Mouse (Mus musculus) hindbrain, embryonic 15.5 days (tissue): ENCODE data around the gene Cyfip2. TPM values are rescaled to one million over a fixed set of nuclear protein-coding genes. Genes with fewer than 3 reads are reported as not detected.

ENCODE experiments used
- ATAC-seq: fragments of 200-750 bp; cut with Nextera tagmentation; 2 replicates; pipeline ENCODE4 v1.8.0; 2017; ENCODE audit warnings: low read depth, moderate number of reproducible peaks, moderate TSS enrichment; ENCODE audit not compliant: low FRiP score
- H3K27ac ChIP-seq: fragments of 300-500 bp; sonication (generic); replicated peaks from 2 replicates; pipeline ENCODE4 v1.5.1; 2015; ENCODE audit warnings: mild to moderate bottlenecking, inconsistent platforms
- H3K27me3 ChIP-seq: fragments of 300-500 bp; sonication (generic); 2 replicates; pipeline ENCODE4 v1.6.1; 2015; ENCODE audit warnings: control low read depth, inconsistent platforms
- H3K36me3 ChIP-seq: fragments of 300-500 bp; sonication (generic); 2 replicates; pipeline ENCODE4 v1.6.1; 2015; ENCODE audit warnings: control low read depth, inconsistent platforms
- H3K4me1 ChIP-seq: fragments of 300-500 bp; sonication (generic); replicated peaks from 2 replicates; pipeline ENCODE4 v1.6.1; 2015; ENCODE audit warnings: control low read depth, inconsistent platforms
- H3K4me2 ChIP-seq: fragments of 300-500 bp; sonication (generic); 2 replicates; pipeline ENCODE4 v1.6.1; 2015; ENCODE audit warnings: moderate library complexity, mild to moderate bottlenecking, inconsistent platforms
- H3K4me3 ChIP-seq: fragments of 300-500 bp; sonication (generic); 2 replicates; pipeline ENCODE4 v1.5.1; 2015; ENCODE audit warnings: mild to moderate bottlenecking, inconsistent platforms
- H3K9ac ChIP-seq: fragments of 300-500 bp; sonication (generic); 2 replicates; pipeline ENCODE4 v1.6.1; 2015; ENCODE audit warnings: inconsistent platforms
- H3K9me3 ChIP-seq: fragments of 300-500 bp; sonication (generic); 2 replicates; pipeline ENCODE4 v1.6.1; 2016; ENCODE audit warnings: control low read depth, inconsistent platforms
- WGBS: fragments of 180-500 bp; shearing (Covaris S2); methylation state at CpG from one replicate; pipeline ENCODE4 v1.1.7; 2015; 5-methylcytosine and 5-hydroxymethylcytosine counted together
- polyA plus RNA-seq: library from polyadenylated mRNA; unstranded; fragments of >200 nt; fragmentation: Nextera tagmentation; extraction: Ambion mirVana; gene quantifications from 2 replicates; pipeline ENCODE4 v1.2.1, GENCODE M21; 2015

Cyfip2 gene
- polyA plus RNA-seq, 1 experiment from 2014 or later, result 95.4 TPM

- H3K36me3 ChIP-seq, result peaks cover 26% of the 10 kb centered on the region
- H3K27me3 ChIP-seq, result no peaks in the 10 kb centered on the region
- no peak overlapping the region for H3K4me3 ChIP-seq
- peak overlapping the region; percentile 82 for H3K27ac ChIP-seq
- WGBS, result 10% methylated on average over 5 of the region's 5 CpGs
- H3K9me3 ChIP-seq, result no peaks in the 10 kb centered on the region
- peak; percentile 63 for ATAC-seq
- peaks cover 44% of the 10 kb centered on the region for H3K4me1 ChIP-seq
- H3K4me2 ChIP-seq, result peak overlapping the region; percentile 20; the same call in 1 of the 2 replicates
- H3K9ac ChIP-seq, result peak overlapping the region; percentile 9; the same call in 1 of the 2 replicates
Measured at GRCm38 (mm10) chr11:46218584-46218983, 94.1 kb downstream of the Cyfip2 start.

DNA sequence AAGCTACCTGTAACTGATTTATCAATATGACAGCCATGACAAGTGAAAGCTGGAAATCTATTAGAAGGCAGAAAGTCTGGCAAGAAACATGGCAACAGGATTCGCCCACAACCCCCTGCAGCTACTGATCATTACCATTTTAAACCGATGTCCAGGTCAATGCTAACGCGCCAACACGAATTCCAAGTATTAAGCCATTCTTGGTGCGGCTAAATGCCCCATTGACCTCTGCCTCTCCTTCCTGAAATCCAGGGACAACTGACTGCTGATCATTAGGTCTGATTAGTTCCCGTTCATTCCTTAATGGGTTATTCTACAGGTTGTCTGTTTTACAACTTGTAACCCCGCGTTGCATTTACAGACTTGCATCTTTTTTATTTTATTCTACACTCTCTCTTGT, 95.0 kb downstream of the Cyfip2 start:
- H3K4me2 ChIP-seq, result no peak overlapping the region
- no peak overlapping the region for H3K9ac ChIP-seq
- 76% methylated on average over 9 of the region's 9 CpGs for WGBS
- no peak overlapping the region for H3K4me3 ChIP-seq
- peak overlapping the region; percentile 82 for H3K27ac ChIP-seq
- H3K27me3 ChIP-seq, result no peaks in the 10 kb centered on the region
- peaks cover 44% of the 10 kb centered on the region for H3K4me1 ChIP-seq
- peaks cover 19% of the 10 kb centered on the region for H3K36me3 ChIP-seq
- H3K9me3 ChIP-seq, result no peaks in the 10 kb centered on the region
- no peak for ATAC-seq

GRCm38 (mm10) chr11:46216669-46217068, 96.0 kb downstream of the Cyfip2 start:
- Histone ChIP-seq H3K4me3 (no peak overlapping the region), H3K9ac (no peak overlapping the region), H3K9me3 (no peaks in the 10 kb centered on the region), H3K36me3 (peaks cover 9% of the 10 kb centered on the region), H3K27me3 (no peaks in the 10 kb centered on the region), H3K4me1 (peaks cover 44% of the 10 kb centered on the region), H3K27ac (peak overlapping the region; percentile 82; the same call in 1 of the 2 replicates), H3K4me2 (no peak overlapping the region)
- no peak for ATAC-seq
- WGBS, result 72% methylated on average over 7 of the region's 7 CpGs

- H3K4me2 ChIP-seq, result no peak overlapping the region
- H3K36me3 ChIP-seq, result peaks cover 2% of the 10 kb centered on the region; the same call in 1 of the 2 replicates
- H3K27ac ChIP-seq, result peak overlapping the region; percentile 58; the same call in 1 of the 2 replicates
- WGBS, result 22% methylated on average over 3 of the region's 3 CpGs
- H3K27me3 ChIP-seq, result no peaks in the 10 kb centered on the region
- peak; percentile 55 for ATAC-seq
- H3K4me3 ChIP-seq, result no peak overlapping the region
- H3K9me3 ChIP-seq, result no peaks in the 10 kb centered on the region
- peaks cover 43% of the 10 kb centered on the region for H3K4me1 ChIP-seq
- no peak overlapping the region for H3K9ac ChIP-seq
Measured at GRCm38 (mm10) chr11:46215354-46215753, 97.3 kb downstream of the Cyfip2 start.

- H3K27me3 ChIP-seq, result no peaks in the 10 kb centered on the region
- ATAC-seq, result no peak
- no peak overlapping the region for H3K4me3 ChIP-seq
- WGBS, result 77% methylated on average over 14 of the region's 14 CpGs
- H3K4me1 ChIP-seq, result peaks cover 36% of the 10 kb centered on the region
- no peaks in the 10 kb centered on the region for H3K9me3 ChIP-seq
- H3K9ac ChIP-seq, result no peak overlapping the region
- peak overlapping the region; percentile 54 for H3K27ac ChIP-seq
- peaks cover 2% of the 10 kb centered on the region; the same call in 1 of the 2 replicates for H3K36me3 ChIP-seq
- H3K4me2 ChIP-seq, result no peak overlapping the region
Measured at GRCm38 (mm10) chr11:46214368-46215230, 98.1 kb downstream of the Cyfip2 start.

- peaks cover 29% of the 10 kb centered on the region for H3K4me1 ChIP-seq
- H3K4me2 ChIP-seq, result no peak overlapping the region
- no peak overlapping the region for H3K9ac ChIP-seq
- ATAC-seq, result no peak
- 0 out of 2 replicates have a peak overlapping the region, but pooled peaks have one; percentile 10 for H3K27ac ChIP-seq
- no peak overlapping the region for H3K4me3 ChIP-seq
- WGBS, result 84% methylated on average over 5 of the region's 5 CpGs
- H3K36me3 ChIP-seq, result peaks cover 2% of the 10 kb centered on the region; the same call in 1 of the 2 replicates
- no peaks in the 10 kb centered on the region for H3K9me3 ChIP-seq
- H3K27me3 ChIP-seq, result no peaks in the 10 kb centered on the region
Measured at GRCm38 (mm10) chr11:46213844-46214243, 98.8 kb downstream of the Cyfip2 start.

- no peak overlapping the region for H3K4me3 ChIP-seq
- no peaks in the 10 kb centered on the region for H3K9me3 ChIP-seq
- no peak overlapping the region for H3K4me2 ChIP-seq
- peaks cover 12% of the 10 kb centered on the region; the same call in 1 of the 2 replicates for H3K4me1 ChIP-seq
- no peak for ATAC-seq
- 29% methylated on average over 3 of the region's 3 CpGs for WGBS
- no peaks in the 10 kb centered on the region for H3K27me3 ChIP-seq
- H3K36me3 ChIP-seq, result peaks cover 15% of the 10 kb centered on the region
- no peak overlapping the region for H3K9ac ChIP-seq
- no peak overlapping the region for H3K27ac ChIP-seq
Measured at GRCm38 (mm10) chr11:46211858-46212257, 100.8 kb downstream of the Cyfip2 start.

- Histone ChIP-seq H3K9me3 (no peaks in the 10 kb centered on the region), H3K4me2 (no peak overlapping the region), H3K36me3 (peaks cover 33% of the 10 kb centered on the region), H3K27me3 (no peaks in the 10 kb centered on the region), H3K27ac (no peak overlapping the region), H3K4me1 (peaks cover 5% of the 10 kb centered on the region; the same call in 1 of the 2 replicates), H3K4me3 (no peak overlapping the region), H3K9ac (no peak overlapping the region)
- ATAC-seq, result no peak
- 36% methylated on average over 2 of the region's 2 CpGs for WGBS
Measured at GRCm38 (mm10) chr11:46209884-46210283, 102.8 kb downstream of the Cyfip2 start.

DNA sequence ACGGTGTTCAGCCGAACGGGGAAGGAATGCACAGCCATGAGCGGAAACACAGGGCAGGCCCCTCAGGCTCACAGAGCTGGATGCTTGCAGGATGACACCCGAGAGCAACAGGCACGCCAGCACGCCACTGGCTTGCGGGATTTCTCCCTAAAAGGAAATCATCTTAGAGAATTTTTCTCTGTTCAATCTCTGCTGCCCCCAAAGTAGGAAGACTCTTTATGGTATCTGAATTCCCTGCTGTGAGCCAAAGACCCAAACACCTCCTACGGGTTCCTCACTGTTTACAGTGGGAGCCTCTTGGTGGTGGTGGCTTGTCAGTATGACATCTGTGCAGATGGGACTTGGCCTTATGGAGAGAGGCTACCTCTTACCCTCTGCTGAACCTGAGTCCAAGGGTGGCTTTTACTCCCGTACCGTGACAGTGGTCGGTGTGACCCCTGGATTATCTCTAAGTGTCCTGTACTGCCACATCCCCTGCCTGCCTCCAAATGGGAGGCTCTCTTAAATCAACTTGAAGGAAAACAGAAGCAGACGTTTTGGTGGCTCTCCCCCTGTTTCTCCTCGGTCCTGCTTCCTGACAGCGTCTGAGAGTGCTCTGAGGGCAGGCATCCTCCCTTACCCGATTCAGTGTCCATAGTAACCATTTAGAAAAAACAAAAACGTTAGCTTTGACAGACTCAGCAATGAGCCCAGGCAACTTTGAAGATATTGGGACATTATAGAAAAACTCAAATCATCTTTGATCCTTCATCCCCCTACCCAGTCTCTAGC, 106.8 kb downstream of the Cyfip2 start:
- ATAC-seq, result no peak
- Histone ChIP-seq H3K36me3 (peaks cover 46% of the 10 kb centered on the region), H3K4me3 (no peak overlapping the region), H3K9ac (no peak overlapping the region), H3K9me3 (no peaks in the 10 kb centered on the region), H3K27ac (no peak overlapping the region), H3K4me1 (peaks cover 4% of the 10 kb centered on the region; the same call in 1 of the 2 replicates), H3K4me2 (no peak overlapping the region), H3K27me3 (no peaks in the 10 kb centered on the region)
- WGBS, result 77% methylated on average over 17 of the region's 17 CpGs

GRCm38 (mm10) chr11:46204841-46205240, 107.8 kb downstream of the Cyfip2 start:
- no peaks in the 10 kb centered on the region for H3K27me3 ChIP-seq
- H3K4me1 ChIP-seq, result peaks cover 4% of the 10 kb centered on the region; the same call in 1 of the 2 replicates
- WGBS, result 86% methylated on average over 9 of the region's 9 CpGs
- H3K9me3 ChIP-seq, result no peaks in the 10 kb centered on the region
- no peak for ATAC-seq
- no peak overlapping the region for H3K4me3 ChIP-seq
- H3K27ac ChIP-seq, result no peak overlapping the region
- no peak overlapping the region for H3K4me2 ChIP-seq
- peaks cover 56% of the 10 kb centered on the region for H3K36me3 ChIP-seq
- H3K9ac ChIP-seq, result no peak overlapping the region

GRCm38 (mm10) chr11:46202547-46202887, 110.1 kb downstream of the Cyfip2 start:
- 67% methylated on average over 10 of the region's 10 CpGs for WGBS
- no peaks in the 10 kb centered on the region for H3K9me3 ChIP-seq
- H3K4me1 ChIP-seq, result peaks cover 4% of the 10 kb centered on the region; the same call in 1 of the 2 replicates
- ATAC-seq, result no peak
- H3K4me3 ChIP-seq, result no peak overlapping the region
- H3K27ac ChIP-seq, result no peak overlapping the region
- H3K9ac ChIP-seq, result no peak overlapping the region
- no peak overlapping the region for H3K4me2 ChIP-seq
- no peaks in the 10 kb centered on the region for H3K27me3 ChIP-seq
- H3K36me3 ChIP-seq, result peaks cover 72% of the 10 kb centered on the region
